Mouse (Mus musculus): Measurements from ENCODE around the gene Ugt2b1. TPM values are rescaled to one million over a fixed set of nuclear protein-coding genes. Genes with fewer than 3 reads are reported as not detected.
"Not testable (repeated sequence)": the region's sequence is repeated elsewhere in the genome, so short reads cannot be mapped to it uniquely, and the experiment has no call there.

Ugt2b1 gene
- not detected in 2 replicates for polyA plus RNA-seq (2014; fragmentation: Nextera tagmentation; extraction: Ambion mirVana)

DNA sequence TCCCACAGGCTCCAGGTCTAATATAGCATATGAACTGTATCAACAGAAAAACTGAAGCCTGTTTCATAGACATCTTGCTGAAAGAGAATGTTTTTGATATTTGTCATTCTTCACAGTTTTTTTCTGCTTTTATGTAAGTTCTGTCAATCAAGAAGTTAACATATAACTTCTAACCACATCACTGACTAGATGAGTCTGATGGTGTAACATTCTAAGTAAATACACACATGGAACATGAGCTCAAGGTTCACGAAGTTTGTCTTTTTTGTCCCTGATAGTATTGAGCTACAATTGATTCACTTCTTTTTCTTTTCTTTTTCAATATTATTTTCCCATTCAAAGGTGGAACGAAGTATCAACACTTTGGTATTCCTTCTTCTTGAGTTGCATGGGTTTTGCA lies at the start of gene Ugt2b1:
TSS of gene Ugt2b1 (minus strand) at position 105 of the 400 bp plus-strand sequence.
- H3K9ac ChIP-seq (replicated peaks; ENCODE audit: low read length): no peak within 1 kb of the TSS
- ATAC-seq (replicated peaks; ENCODE audit: insufficient number of reproducible peaks, low FRiP score, low TSS enrichment, low read depth) (no peak), DNase-seq (ENCODE audit: low spot score) (no peak)
- no peak within 1 kb of the TSS for H3K4me2 ChIP-seq (ENCODE audit: low read depth, low read length)
- WGBS: 80% methylated on average over 2 of the region's 2 CpGs
- no peak within 1 kb of the TSS for H3K27ac ChIP-seq (replicated peaks; ENCODE audit: low read depth, low read length)
- no peaks in the 10 kb centered on the region for H3K27me3 ChIP-seq (ENCODE audit: control insufficient read depth, insufficient read depth, low read length)
- no peaks in the 10 kb centered on the region for H3K36me3 ChIP-seq (replicated peaks; ENCODE audit: control insufficient read depth, insufficient read depth, low read depth, low read length)
- H3K4me3 ChIP-seq (ENCODE audit: low read depth, low read length): no peak within 1 kb of the TSS
- H3K4me1 ChIP-seq (ENCODE audit: control insufficient read depth, insufficient read depth, low read length): no peaks in the 10 kb centered on the region
- no peaks in the 10 kb centered on the region for H3K9me3 ChIP-seq (replicated peaks; ENCODE audit: control insufficient read depth, low read length)

DNA sequence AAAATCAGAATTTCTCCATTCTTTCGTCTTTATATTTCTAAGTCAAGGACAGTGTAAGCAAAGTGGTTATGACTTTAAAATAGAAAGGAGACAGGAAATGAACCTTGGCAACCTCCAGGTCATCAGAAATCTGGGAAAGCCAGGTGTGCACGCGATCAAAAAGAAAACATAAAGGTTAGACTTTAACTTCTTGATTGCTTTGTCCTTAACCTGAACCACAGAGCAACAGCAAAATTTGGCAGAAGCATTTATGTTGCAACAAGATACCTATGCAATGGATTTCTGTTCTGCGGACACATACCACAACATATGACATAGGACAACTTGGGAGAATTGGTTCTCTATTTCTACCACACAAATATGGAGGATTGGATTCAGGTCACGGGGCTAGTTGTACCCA lies 40.9 kb upstream of the Ugt2b1 start:
- 88% methylated on average over 5 of the region's 5 CpGs for WGBS

GRCm38 (mm10) chr5:86962849-86963248 lies 36.5 kb upstream of the Ugt2b1 start:
- 88% methylated on average over 1 of the region's 1 CpGs for WGBS
- H3K4me2 ChIP-seq (ENCODE audit: low read depth, low read length); ATAC-seq (replicated peaks; ENCODE audit: insufficient number of reproducible peaks, low FRiP score, low TSS enrichment, low read depth); H3K4me1 ChIP-seq (ENCODE audit: control insufficient read depth, insufficient read depth, low read length); H3K9ac ChIP-seq (replicated peaks; ENCODE audit: low read length); H3K4me3 ChIP-seq (ENCODE audit: low read depth, low read length); H3K27me3 ChIP-seq (ENCODE audit: control insufficient read depth, insufficient read depth, low read length); DNase-seq (ENCODE audit: low spot score); H3K36me3 ChIP-seq (replicated peaks; ENCODE audit: control insufficient read depth, insufficient read depth, low read depth, low read length); H3K9me3 ChIP-seq (replicated peaks; ENCODE audit: control insufficient read depth, low read length); H3K27ac ChIP-seq (replicated peaks; ENCODE audit: low read depth, low read length): not testable (repeated sequence)

More for the DNA sequence above, 40.9 kb upstream of the Ugt2b1 start:
- H3K27me3 ChIP-seq (ENCODE audit: control insufficient read depth, insufficient read depth, low read length); H3K9me3 ChIP-seq (replicated peaks; ENCODE audit: control insufficient read depth, low read length); H3K4me3 ChIP-seq (ENCODE audit: low read depth, low read length); H3K9ac ChIP-seq (replicated peaks; ENCODE audit: low read length); ATAC-seq (replicated peaks; ENCODE audit: insufficient number of reproducible peaks, low FRiP score, low TSS enrichment, low read depth); H3K4me1 ChIP-seq (ENCODE audit: control insufficient read depth, insufficient read depth, low read length); H3K27ac ChIP-seq (replicated peaks; ENCODE audit: low read depth, low read length); H3K4me2 ChIP-seq (ENCODE audit: low read depth, low read length); DNase-seq (ENCODE audit: low spot score); H3K36me3 ChIP-seq (replicated peaks; ENCODE audit: control insufficient read depth, insufficient read depth, low read depth, low read length): not testable (repeated sequence)

DNA sequence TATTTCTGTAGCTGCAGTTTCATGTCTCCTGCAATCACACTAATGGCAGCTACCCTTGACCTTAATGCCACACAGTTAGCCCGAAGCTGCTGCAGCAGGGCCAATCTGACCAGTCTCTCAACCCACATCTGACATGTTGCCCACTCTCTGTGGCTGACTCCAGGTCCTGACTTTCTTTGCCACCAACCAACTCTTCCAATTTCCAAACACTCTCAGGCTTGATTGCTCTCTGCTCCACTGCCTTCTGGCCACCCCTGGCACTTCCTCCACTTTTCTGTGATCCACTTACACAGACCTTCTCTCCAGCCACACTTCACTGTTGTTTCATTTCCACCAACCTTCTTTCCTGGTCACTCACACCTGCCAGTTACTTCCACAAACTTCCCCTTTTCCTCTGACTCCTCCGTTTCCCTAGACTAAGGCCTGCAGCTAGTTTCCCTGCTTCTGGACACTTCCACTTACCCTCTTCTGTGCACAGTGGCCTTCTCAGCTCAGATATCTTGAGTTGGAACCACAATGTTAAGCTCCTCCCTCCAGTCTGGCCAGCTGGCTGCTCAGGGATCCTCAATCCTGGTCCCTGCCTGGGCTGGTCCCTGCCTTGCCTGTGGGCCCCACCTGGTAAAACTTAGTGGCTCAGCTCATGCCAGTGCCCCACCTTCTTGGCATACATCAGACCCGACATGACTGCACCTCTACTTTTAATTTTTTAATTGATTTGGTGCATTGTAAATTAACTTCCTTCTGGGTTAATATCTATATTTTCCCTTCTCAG lies 35.4 kb upstream of the Ugt2b1 start:
- Histone ChIP-seq H3K9me3 (replicated peaks; ENCODE audit: control insufficient read depth, low read length) (no peaks in the 10 kb centered on the region), H3K4me1 (ENCODE audit: control insufficient read depth, insufficient read depth, low read length) (no peaks in the 10 kb centered on the region), H3K36me3 (replicated peaks; ENCODE audit: control insufficient read depth, insufficient read depth, low read depth, low read length) (no peaks in the 10 kb centered on the region), H3K4me3 (ENCODE audit: low read depth, low read length) (no peak overlapping the region), H3K27ac (replicated peaks; ENCODE audit: low read depth, low read length) (no peak overlapping the region), H3K4me2 (ENCODE audit: low read depth, low read length) (no peak overlapping the region), H3K9ac (replicated peaks; ENCODE audit: low read length) (no peak overlapping the region), H3K27me3 (ENCODE audit: control insufficient read depth, insufficient read depth, low read length) (no peaks in the 10 kb centered on the region)
- no peak for DNase-seq (ENCODE audit: low spot score)
- WGBS: 71% methylated on average over 3 of the region's 3 CpGs
- no peak for ATAC-seq (replicated peaks; ENCODE audit: insufficient number of reproducible peaks, low FRiP score, low TSS enrichment, low read depth)

GRCm38 (mm10) chr5:86960504-86960903 lies 34.2 kb upstream of the Ugt2b1 start:
- no peak overlapping the region for H3K4me2 ChIP-seq (ENCODE audit: low read depth, low read length)
- no peak overlapping the region for H3K9ac ChIP-seq (replicated peaks; ENCODE audit: low read length)
- H3K4me3 ChIP-seq (ENCODE audit: low read depth, low read length): no peak overlapping the region
- H3K36me3 ChIP-seq (replicated peaks; ENCODE audit: control insufficient read depth, insufficient read depth, low read depth, low read length): no peaks in the 10 kb centered on the region
- DNase-seq (ENCODE audit: low spot score) (no peak), ATAC-seq (replicated peaks; ENCODE audit: insufficient number of reproducible peaks, low FRiP score, low TSS enrichment, low read depth) (no peak)
- no peaks in the 10 kb centered on the region for H3K4me1 ChIP-seq (ENCODE audit: control insufficient read depth, insufficient read depth, low read length)
- H3K27ac ChIP-seq (replicated peaks; ENCODE audit: low read depth, low read length): no peak overlapping the region
- 88% methylated on average over 3 of the region's 3 CpGs for WGBS
- H3K27me3 ChIP-seq (ENCODE audit: control insufficient read depth, insufficient read depth, low read length): no peaks in the 10 kb centered on the region
- H3K9me3 ChIP-seq (replicated peaks; ENCODE audit: control insufficient read depth, low read length): no peaks in the 10 kb centered on the region

DNA sequence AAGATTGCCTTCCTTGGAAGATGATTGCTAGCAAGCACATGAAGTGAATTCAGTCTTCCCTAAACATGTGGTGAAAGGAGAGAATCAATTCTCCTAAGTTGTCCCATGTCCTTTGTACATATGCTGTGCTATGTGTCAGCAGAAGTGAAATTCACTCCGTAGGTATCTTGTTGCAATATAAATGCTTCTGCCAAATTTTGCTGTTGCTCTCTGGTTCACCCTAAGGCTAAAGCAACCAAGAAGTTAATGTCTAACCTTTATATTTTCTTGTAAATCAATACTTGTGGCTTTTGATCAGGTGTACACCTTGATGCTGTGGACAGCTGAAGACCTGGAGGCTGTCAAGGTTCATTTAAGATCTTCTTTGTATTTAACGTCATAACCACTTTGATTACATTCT lies 15.8 kb upstream of the Ugt2b1 start:
- Histone ChIP-seq H3K27ac (replicated peaks; ENCODE audit: low read depth, low read length) (no peak overlapping the region), H3K27me3 (ENCODE audit: control insufficient read depth, insufficient read depth, low read length) (no peaks in the 10 kb centered on the region), H3K36me3 (replicated peaks; ENCODE audit: control insufficient read depth, insufficient read depth, low read depth, low read length) (no peaks in the 10 kb centered on the region), H3K4me3 (ENCODE audit: low read depth, low read length) (no peak overlapping the region), H3K9ac (replicated peaks; ENCODE audit: low read length) (no peak overlapping the region), H3K4me1 (ENCODE audit: control insufficient read depth, insufficient read depth, low read length) (no peaks in the 10 kb centered on the region), H3K9me3 (replicated peaks; ENCODE audit: control insufficient read depth, low read length) (no peaks in the 10 kb centered on the region), H3K4me2 (ENCODE audit: low read depth, low read length) (no peak overlapping the region)
- ATAC-seq (replicated peaks; ENCODE audit: insufficient number of reproducible peaks, low FRiP score, low TSS enrichment, low read depth) (no peak), DNase-seq (ENCODE audit: low spot score) (no peak)
- WGBS: 93% methylated on average over 2 of the region's 2 CpGs

DNA sequence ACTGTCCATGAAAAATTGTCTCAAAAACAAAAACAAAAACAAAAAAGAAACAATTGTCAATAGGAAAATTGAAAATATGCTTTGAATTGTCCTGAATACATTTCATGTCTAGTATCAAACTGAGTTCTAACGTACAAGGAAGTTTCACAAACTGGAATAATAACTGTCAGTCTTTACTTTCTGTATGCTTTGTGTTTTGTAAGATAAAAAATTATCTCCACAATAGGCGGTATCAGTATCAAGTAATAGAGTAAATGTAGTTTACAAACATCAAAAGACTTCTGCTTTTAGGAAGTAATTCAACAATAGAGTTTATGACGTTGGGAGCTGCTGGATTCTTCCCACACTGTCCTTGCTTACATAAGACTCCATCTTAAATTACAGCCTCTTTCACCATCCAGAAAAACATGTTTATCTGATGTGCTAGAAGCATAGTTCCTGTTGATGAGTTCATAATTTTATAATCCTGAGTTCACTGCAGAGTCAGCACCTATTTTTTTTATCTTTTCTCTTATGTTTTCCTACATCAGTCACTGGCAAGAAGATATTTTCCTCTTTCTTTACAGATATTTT lies 5.6 kb downstream of the Ugt2b1 start:
- 74% methylated on average over 3 of the region's 3 CpGs for WGBS

DNA sequence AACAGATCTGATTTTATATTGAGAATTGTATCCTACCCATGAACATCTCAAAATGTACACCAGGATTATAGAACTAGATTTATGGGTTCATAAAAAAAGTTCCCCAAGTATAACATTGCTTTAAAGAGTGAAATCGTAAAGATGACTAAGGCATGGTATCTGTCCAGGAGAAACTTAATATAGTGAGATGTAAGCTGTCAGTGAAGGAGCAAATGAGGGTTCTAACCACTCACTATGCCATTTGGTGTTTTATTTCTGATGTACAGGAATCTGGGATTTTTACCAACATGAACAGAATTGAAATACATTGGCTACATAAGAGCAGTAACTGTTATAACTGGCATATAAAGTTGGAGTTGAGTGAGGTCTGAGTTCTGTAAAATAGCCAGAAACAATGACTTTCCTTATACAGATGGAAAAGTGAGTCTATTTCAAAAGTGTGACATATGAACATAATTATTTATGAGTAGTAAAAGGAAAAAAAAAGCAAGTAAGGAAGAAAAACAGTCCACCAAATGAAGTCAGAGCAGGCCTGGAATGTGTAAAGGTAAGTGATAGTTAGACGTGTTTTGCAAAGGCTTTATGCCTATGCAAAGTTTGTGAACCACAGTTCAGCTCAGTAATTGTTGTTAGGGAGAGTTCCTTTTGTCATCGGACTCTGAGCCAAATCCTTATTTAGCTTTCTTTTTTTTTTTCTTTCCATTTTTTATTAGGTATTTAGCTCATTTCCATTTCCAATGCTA lies 14.8 kb downstream of the Ugt2b1 start:
- ATAC-seq (replicated peaks; ENCODE audit: insufficient number of reproducible peaks, low FRiP score, low TSS enrichment, low read depth) (no peak), DNase-seq (ENCODE audit: low spot score) (no peak)
- Histone ChIP-seq H3K4me3 (ENCODE audit: low read depth, low read length) (no peak overlapping the region), H3K9ac (replicated peaks; ENCODE audit: low read length) (no peak overlapping the region), H3K36me3 (replicated peaks; ENCODE audit: control insufficient read depth, insufficient read depth, low read depth, low read length) (no peaks in the 10 kb centered on the region), H3K4me1 (ENCODE audit: control insufficient read depth, insufficient read depth, low read length) (no peaks in the 10 kb centered on the region), H3K27ac (replicated peaks; ENCODE audit: low read depth, low read length) (no peak overlapping the region), H3K4me2 (ENCODE audit: low read depth, low read length) (no peak overlapping the region), H3K27me3 (ENCODE audit: control insufficient read depth, insufficient read depth, low read length) (no peaks in the 10 kb centered on the region), H3K9me3 (replicated peaks; ENCODE audit: control insufficient read depth, low read length) (no peaks in the 10 kb centered on the region)
- WGBS: 81% methylated on average over 3 of the region's 3 CpGs

More for the DNA sequence above, 5.6 kb downstream of the Ugt2b1 start:
- Histone ChIP-seq H3K9ac (replicated peaks; ENCODE audit: low read length) (no peak overlapping the region), H3K36me3 (replicated peaks; ENCODE audit: control insufficient read depth, insufficient read depth, low read depth, low read length) (no peaks in the 10 kb centered on the region), H3K4me1 (ENCODE audit: control insufficient read depth, insufficient read depth, low read length) (no peaks in the 10 kb centered on the region), H3K4me3 (ENCODE audit: low read depth, low read length) (no peak overlapping the region), H3K27me3 (ENCODE audit: control insufficient read depth, insufficient read depth, low read length) (no peaks in the 10 kb centered on the region), H3K27ac (replicated peaks; ENCODE audit: low read depth, low read length) (no peak overlapping the region), H3K4me2 (ENCODE audit: low read depth, low read length) (no peak overlapping the region), H3K9me3 (replicated peaks; ENCODE audit: control insufficient read depth, low read length) (no peaks in the 10 kb centered on the region)
- DNase-seq (ENCODE audit: low spot score): no peak
- ATAC-seq (replicated peaks; ENCODE audit: insufficient number of reproducible peaks, low FRiP score, low TSS enrichment, low read depth): no peak

Measured in embryonic facial prominence, embryonic 11.5 days (tissue).